Mouse (Mus musculus) left cerebral cortex, postnatal 10 days (tissue): ENCODE measurements around the gene Ccdc154. TPM values are rescaled to one million over a fixed set of nuclear protein-coding genes. Genes with fewer than 3 reads are reported as not detected.
"Not testable (repeated sequence)": the region's sequence is repeated elsewhere in the genome, so short reads cannot be mapped to it uniquely, and the experiment has no call there.

ENCODE experiments used
- DNase-seq, 2 experiments: peaks; one replicate each; pipeline ENCODE4 v3.0.0; 2021 to 2022; ENCODE audit warnings: low spot score in 2 of 2, mixed read lengths in 1 of 2; ENCODE audit errors: extremely low spot score in 1 of 2
- intact Hi-C: fragments of 180-260 bp; cut with DNase I; formaldehyde crosslinking; loops from one replicate; pipeline ENCODE4 v1.15.1; 2025
- total RNA-seq, 2 experiments: library from RNA; stranded (reverse); gene quantifications; 2 replicates each; pipeline ENCODE4 v1.2.3; 2021

Gene Ccdc154
- total RNA-seq, result not detected

- intact Hi-C loops, result no loop called here
Observed at GRCm38 (mm10) chr17:25162161-25162560, at the start of gene Ccdc154. TSS of gene Ccdc154 (plus strand) at chr17:25162461.

DNA sequence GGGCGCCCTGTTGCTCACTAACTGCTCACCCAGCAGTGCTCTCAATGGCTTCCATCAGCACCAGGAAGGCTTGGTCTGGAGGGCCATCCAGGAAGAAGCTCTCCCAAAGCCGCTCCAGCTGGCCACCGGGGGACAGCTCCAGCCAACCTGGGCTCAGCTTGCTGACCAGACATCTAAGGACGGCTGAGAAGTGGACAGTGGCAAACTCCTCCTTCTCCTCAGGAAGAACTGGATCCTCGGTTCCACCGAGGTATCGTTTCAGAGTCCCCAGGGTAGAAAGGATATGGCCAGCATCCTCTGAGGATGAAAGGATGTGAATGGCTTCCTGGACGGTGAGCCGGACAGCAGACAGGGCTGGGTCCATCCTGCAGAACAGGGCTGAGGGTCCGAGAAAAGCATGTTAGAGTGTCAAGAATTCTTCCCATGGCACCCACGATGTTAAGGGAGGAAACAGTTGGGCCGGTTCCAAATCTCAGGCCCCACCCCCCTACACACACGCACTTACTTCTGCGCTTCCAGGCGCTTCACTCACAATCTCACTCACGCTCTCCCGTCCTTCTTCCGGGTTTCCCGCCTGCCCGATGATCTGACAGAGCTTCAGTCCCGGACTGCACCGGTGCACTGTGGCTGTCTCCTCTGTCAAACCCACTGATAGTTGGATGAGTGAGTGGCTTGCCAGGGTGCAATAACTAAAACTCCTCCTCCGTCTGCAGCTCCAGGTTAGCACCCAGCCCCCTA, 47.2 kb upstream of the Ccdc154 start:
- DNase-seq, result peak in 1 of 2 experiments; percentile 53
- intact Hi-C loops, result no loop called here

More at GRCm38 (mm10) chr17:25162161-25162560, at the start of gene Ccdc154:
- no peak for DNase-seq

- intact Hi-C loops, result no loop called here
- DNase-seq, result peak; percentile 88 to 95
Observed at GRCm38 (mm10) chr17:25115664-25116432, 46.4 kb upstream of the Ccdc154 start, which contains the start of gene Telo2. TSS of gene Telo2 (minus strand) at chr17:25115967.

DNA sequence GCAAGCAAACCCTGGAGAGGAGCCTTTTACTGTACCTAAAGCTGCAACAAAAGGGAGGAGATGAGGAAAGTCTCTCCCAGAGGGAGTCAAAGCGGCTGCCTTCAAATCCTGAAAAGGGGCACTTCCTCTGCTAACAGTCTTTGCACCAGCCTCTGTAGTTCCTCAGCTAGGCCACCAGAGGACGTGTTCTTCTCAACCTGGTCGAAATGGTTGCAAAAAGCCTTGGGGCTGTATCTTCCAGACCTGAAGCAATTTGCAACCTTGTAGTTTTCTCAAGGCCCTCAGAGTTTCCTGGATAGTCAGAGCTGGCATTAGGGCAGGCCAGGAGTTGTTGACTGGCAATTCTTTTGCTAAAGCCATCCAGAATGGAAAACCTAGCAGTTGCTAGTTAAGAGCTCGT, 45.0 kb upstream of the Ccdc154 start:
- intact Hi-C loops, result no loop called here

DNA sequence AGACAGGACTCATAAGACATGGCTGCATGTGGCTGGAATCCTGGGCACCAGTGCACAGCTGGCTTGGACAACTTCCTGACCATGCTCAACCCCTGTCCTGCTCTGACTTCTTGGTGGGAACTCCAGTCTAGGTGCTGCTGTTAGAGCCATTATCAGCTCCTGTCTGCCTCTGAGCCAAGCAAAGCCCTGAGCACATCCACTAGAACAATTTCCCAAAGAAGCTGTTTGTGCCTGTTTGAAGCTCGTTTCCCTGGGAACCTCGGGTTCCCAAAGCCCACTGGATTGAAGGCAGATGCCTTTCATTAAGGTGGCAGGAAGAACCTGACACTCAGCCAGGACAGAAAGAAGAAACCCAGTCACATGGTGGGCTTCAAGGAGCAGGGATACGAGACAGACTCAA, 41.9 kb upstream of the Ccdc154 start, which contains the start of gene Ptx4:
TSS of gene Ptx4 (plus strand) at position 355 of the 400 bp plus-strand sequence.
- DNase-seq, result no peak
- intact Hi-C loops, result no loop called here

More for the DNA sequence above, 45.0 kb upstream of the Ccdc154 start:
- DNase-seq, result no peak

- DNase-seq, result no peak
- intact Hi-C loops, result no loop called here
Observed at GRCm38 (mm10) chr17:25123979-25124378, 38.3 kb upstream of the Ccdc154 start.

DNA sequence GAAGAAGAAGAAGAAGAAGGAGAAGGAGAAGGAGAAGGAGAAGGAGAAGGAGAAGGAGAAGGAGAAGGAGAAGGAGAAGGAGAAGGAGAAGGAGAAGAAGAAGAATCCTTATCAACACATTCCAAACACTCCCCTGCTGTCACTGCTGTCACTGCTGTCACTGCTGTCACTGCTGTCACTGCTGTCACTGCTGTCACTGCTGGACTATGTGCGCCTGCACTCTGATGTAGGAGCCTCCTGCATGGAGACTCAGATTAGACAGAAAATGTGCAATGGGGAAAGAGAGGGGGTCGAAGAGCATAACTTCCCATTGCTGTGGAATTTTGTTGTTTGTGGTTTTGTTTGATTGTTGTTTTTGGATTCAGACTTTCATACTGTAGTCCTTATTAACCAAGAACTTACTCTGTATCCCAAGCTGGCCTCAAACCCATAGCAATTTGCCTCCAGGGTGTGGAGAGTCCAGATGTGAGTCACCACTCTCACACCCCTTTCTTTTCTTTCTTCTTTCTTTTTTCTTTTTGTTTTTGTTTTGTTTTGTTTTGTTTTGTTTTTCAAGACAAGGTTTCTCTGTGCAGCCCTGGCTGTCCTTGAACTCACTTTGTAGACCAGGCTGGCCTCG, 36.7 kb upstream of the Ccdc154 start:
- DNase-seq, intact Hi-C loops: not testable (repeated sequence)

DNA sequence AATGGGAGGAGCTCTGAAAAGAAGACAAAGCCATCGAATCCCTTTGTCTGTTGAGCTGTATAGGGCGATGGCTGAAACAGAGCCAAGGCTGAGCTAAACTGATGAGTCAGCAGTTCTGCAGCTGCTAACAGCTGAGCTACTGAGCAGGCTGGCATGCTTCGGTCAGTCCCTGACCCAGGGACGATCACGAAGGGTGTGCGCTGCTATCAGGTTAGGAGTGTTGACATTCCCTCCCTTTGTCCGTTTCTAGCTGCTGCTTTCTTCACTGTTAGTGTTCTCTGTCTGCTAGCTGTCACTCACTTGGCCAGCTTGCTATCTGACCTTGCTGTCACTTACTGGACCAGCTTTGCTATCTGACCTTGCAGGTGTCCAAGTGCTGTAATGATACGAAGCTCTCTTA, 35.2 kb upstream of the Ccdc154 start:
- intact Hi-C loops, result no loop called here

GRCm38 (mm10) chr17:25127681-25128080, 34.6 kb upstream of the Ccdc154 start:
- intact Hi-C loops, result no loop called here
- DNase-seq, result no peak

More for the DNA sequence above, 35.2 kb upstream of the Ccdc154 start:
- no peak for DNase-seq

DNA sequence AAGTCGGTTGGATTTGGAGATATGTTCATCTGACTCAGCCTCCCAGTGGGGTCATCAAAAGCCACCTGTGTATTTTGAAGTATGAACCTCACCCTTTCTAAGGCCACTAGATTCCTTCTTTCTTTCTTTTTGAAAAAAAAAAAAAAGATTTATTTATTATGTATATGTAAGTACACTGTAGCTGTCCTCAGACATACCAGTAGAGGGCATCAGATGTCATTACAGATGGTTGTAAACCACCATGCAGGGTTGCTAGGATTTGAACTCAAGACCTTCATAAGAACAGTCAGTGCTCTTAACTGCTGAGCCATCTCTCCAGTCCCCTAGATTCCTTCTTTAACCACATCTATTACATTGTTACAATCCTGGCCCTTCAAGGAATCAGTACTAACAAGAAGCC, 32.2 kb upstream of the Ccdc154 start:
- DNase-seq, result no peak
- intact Hi-C loops, result no loop called here

DNA sequence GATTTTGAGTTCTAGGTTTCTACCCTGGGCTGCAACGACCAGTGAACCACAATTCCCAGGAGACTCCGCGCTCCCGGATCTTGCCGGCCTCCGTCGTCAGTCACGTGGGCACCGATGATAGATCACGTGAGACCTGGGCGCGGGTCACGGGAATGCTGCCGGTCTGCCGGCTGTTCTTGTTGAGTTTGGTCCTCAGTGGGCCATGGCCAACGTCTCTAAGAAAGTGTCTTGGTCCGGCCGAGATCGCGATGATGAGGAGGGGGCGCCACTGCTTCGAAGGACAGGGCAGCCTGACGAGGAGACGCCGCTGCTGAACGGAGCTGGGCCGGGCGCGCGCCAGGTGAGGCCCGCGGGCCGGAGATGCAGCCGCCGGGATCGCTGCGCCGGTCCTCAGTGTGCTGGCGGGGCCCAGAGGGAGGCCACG, 29.0 kb upstream of the Ccdc154 start, which contains the start of gene Clcn7:
TSS of gene Clcn7 (plus strand) at position 117 of the 424 bp plus-strand sequence.
- intact Hi-C loops, result no loop called here
- DNase-seq, result peak; percentile 93 to 96

DNA sequence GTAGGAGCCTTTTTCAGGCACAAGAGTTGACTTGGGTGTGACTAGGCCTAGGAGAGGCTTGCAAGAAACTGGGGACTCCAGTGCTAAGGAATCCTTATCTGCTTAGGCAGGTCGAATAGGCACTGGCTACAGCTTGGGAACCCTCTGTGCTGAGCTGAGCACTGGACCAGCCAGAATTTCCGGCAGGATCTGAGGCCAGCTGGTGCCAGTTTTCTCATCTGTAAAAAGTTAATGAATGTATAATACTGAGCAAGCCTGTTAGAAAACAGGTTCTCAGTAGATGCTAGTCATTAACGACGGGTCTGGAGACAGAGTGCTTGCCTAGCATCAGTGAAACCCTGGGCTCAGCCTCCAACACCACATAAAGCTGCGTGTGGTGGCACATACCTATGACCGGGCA, 26.6 kb upstream of the Ccdc154 start:
- intact Hi-C loops, result no loop called here
- no peak for DNase-seq

- DNase-seq, result no peak
- intact Hi-C loops, result no loop called here
Observed at GRCm38 (mm10) chr17:25138803-25139202, 23.5 kb upstream of the Ccdc154 start.

DNA sequence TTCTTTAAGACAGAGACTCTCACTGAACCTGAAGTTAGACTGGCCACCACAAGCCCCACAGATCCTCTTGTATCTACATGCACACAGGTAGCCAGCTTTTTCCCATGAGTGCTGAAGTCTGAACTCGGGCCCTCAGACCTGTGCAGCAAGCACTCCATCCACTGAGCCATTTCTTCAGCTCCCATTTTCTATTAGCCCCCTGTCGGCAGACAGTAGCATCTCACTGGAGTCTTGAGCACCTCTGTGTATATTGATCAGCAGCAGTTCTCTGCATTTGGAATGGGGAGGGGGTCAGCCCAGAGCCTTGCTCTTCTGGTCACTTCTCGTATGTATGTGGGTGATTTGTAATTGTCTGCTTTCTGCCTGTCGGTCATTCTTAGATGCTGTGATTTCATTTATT, 22.3 kb upstream of the Ccdc154 start:
- DNase-seq, result no peak
- intact Hi-C loops, result loop anchor here (5.0 kb wide), 1 partner anchor 37 kb away; the partner anchor contains the start of gene Gm38655

DNA sequence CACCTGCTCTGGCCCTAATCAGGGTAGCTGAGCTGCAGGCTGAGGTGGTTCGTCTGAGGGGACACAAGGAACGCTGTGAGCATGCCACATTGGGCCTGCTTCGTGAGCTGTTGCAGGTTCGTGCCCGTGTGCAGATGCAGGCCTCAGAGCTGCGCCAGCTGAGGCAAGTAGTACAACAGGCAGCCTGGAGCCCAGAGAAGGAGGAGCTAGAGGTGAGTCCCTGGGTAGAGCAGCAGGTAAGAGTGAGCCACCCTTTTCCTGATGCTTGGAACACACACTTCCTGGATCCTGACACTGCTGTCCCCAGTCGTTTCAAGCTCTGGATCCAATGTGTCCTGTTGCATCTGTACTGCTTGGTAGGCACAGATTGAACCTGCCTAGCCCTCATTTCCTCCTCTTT, 1.1 kb downstream of the Ccdc154 start:
- no peak for DNase-seq
- intact Hi-C loops, result no loop called here

DNA sequence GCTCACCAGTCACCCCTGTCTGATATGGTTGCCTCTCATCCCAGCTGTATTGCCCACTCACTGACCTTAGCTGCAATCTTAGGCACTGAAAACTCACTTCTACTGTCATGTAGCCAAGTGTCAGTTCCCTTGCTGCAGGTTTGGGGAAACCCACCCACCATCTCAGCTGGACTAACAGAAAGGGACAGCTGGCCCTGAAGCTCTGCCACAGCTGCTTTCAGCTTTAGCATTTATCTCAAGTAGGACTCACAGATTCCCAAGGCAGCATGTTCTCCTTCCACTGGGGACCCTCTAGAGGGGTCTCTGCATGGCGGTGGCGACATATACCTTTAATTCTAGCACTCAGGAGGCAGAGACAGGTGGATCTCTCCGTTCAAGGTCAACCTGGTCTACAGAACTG, 2.5 kb downstream of the Ccdc154 start:
- no peak for DNase-seq
- intact Hi-C loops, result no loop called here

DNA sequence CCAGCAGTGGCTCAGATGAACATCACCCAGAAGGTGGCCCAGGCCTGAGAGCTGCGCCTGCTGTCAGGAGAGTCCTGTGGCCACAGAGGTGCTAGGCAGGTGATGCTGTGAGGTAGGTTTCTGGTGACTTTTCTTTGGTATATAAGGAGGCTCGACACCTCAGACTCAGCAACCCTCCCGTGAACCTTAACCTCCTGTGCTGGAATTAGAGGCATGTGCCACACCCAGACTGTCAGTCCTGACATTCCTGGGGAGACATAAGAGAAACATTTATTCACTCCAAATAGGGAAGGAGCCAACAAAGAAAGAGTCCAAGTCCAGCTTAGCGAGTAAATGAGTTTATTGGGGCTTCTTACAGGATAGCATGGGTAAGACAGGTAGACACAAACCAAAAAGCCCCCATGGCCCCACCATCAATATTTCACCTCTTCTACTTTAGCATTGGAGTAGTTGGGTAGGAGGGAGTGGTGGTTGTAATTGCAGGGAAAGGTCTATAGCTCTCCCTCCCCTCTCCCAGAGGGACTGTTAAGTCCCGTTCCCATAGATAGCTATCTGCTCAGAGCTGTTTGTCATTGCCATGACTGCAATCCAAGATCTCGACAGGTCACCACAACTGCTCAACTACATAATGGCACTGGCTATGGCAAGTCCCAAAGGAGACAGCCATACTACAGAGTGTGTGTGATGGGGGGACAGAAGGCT, 3.9 kb downstream of the Ccdc154 start:
- intact Hi-C loops, result no loop called here
- no peak for DNase-seq

- intact Hi-C loops, result no loop called here
Observed at GRCm38 (mm10) chr17:25169706-25170105, 7.4 kb downstream of the Ccdc154 start.

GRCm38 (mm10) chr17:25172558-25172957, 10.3 kb downstream of the Ccdc154 start:
- DNase-seq, result no peak
- intact Hi-C loops, result no loop called here

More at GRCm38 (mm10) chr17:25169706-25170105, 7.4 kb downstream of the Ccdc154 start:
- no peak for DNase-seq
